Mouse (Mus musculus): Measurements from ENCODE around the gene Gm44503.

Gene Gm44503

DNA sequence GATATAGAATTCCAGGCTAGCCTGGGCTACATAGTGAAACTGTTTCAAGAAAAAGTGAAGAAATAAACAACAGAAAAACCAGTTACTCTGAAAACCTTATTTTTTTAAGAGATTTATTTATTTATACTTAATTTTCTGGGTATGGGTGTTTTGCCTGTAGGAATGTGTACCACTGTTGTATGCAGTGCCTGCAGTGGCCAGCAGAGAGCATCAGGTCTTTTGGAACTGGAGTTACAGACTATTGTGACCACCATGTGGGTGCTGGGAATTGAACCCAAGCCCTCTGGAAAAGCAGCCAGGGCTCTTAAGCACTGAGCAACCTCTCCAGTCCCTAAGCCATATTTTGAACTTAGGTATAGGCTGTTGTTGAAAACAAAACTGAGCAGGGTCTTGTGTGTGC, 14.3 kb downstream of the Gm44503 start:
- no peak for DNase-seq (ENCODE audit: low read depth, low spot score)

DNA sequence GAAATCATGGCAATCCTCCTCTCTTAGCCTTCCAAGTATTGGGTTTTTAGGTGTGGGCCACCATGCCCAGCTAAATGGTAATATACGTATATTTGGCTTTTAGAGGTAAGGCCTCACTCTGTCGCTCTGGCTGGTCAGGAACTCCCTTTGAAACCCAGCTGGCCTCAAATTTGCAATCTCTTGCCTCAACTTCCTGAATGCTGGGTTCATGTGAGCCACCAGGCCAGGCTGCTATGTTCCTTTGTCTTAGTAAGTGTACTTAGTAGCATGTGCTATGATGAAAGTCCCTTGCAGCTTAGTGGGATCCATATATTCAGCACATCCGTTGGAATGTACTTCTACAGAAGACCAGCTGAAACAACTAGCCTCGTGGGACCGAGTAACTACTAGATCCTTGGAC, 16.1 kb downstream of the Gm44503 start:
- DNase-seq (ENCODE audit: low read depth, low spot score) = no peak

DNA sequence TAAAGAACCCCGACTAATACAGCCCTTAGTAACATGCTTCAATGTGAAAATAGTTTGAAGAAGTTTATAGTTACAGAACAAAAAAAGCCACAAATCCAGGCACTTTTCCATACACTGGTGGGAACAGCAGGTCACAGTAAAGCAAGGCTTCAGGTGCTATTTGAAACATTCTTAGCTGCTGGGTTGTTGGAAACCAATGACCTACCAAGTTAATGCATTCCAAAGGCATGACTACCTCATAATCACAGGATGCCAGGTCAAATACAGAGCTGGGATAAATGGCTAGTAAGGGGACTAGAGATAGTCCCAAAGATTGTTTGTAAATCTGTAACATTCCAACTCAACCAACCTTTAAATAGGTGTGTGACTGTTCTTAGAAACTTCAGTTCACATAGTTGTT, 16.6 kb downstream of the Gm44503 start:
- no peak for DNase-seq (ENCODE audit: low read depth, low spot score)

DNA sequence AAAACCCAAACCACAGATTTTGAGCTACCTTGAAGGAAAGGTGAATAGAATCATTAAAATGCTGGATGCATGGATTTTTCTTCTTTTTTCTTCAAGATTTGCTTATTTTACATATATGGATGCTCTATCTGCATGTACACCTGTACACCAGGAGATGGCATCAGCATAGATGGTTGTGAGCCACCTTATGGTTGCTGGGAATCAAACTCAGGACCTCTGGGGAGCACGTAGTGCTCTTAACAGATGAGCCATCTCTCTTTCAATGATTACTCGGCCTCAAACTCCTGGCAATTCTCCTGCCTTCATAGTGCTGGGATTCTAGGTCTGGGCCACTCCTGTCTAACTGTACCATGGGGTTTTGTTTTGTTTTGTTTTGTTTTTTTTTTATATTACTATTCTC, 24.4 kb downstream of the Gm44503 start:
- no peak for DNase-seq (ENCODE audit: low read depth, low spot score)

DNA sequence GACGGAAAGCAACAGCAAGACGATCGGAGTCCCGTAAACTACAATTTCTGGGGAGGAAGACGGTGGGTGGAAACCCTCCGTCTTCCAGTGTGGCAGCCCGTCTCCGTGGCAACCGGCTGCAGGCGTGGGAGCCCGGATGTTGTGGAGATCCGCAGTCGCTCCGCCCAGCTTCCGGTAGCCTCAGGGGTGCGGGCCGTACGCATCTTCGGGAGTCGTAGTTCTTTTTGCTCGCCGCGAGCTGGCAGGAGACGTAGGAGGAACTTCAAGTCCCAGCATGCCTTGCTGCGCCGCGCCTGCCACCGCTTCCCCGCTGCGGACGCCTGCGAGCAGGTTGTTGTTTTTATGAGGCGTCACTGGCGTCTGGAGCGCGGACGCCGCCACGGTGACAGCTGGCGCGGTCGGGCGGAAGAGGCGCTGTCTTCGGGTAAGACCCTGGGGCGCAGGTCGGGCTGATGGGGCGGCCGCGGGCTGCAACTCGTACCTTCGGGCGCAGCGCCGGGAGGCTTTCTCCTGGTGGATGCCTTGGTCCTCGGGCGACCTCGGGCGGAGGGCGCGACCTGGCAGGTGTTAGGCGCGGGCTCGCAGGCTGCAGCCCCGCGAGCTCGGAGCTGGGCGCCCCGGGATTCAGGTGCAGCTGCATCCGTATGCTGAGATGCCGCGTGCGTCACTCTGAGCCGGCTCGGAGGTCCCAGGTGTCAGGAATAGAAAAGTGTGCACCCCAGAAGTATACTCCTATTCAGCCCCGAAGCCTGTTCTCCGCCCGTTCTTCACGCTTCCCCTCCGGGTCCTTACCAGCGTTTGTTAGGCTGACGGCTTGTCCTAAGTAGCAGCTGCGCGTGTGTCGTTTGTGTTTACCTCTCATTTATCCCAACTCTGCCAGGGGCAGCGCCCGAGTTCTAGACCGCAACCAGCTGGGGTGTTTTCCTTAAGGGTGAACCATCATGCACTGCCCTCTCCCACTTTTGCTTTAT, 26.9 kb downstream of the Gm44503 start, which contains the start of the genes Ccpg1os and Ccpg1:
TSS of gene Ccpg1os (minus strand) at position 133 of the 971 bp plus-strand sequence.
TSS of gene Ccpg1 (plus strand) at position 180 of the 971 bp plus-strand sequence.
- DNase-seq (ENCODE audit: low read depth, low spot score) = peak; percentile 97

DNA sequence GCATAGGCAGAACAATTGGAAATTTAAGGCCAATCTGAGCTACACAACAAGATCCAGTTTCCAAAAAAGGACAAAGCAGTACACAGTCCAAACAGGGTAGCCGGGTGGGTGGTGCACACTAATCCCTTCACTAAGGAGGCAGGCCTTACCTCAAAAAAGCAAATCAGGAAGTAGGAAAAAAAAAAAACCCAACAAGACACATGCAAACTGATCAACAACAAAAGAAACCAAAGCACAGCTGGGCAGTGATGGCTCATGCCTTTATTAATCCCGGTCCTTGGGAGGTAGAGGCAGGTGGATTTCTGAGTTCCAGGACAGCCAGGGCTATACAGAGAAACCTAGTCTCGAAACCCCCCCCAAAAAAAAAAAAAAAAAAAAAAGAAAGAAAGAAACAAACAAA, 29.1 kb downstream of the Gm44503 start:
- DNase-seq (ENCODE audit: low read depth, low spot score) = no peak

DNA sequence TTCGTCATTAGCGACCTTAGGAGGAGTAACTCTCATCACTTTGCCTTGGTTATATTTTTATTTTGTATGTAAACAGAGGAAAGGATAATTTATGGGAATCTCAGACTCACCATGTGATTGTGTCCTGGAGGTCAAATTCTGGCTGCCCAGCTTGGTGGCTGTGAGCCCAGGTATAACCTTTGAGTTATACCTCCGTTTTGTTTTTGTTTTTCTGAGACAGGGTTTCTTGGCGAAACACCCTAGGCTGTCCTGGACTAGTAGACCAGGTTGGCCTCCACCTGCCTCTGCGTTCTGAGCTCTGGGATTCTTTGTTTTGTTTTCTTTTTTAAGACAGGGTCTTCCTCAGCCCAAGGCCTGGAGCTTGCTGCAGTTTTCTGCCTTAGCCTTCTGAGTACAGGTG, 30.1 kb downstream of the Gm44503 start:
- no peak for DNase-seq (ENCODE audit: low read depth, low spot score)

DNA sequence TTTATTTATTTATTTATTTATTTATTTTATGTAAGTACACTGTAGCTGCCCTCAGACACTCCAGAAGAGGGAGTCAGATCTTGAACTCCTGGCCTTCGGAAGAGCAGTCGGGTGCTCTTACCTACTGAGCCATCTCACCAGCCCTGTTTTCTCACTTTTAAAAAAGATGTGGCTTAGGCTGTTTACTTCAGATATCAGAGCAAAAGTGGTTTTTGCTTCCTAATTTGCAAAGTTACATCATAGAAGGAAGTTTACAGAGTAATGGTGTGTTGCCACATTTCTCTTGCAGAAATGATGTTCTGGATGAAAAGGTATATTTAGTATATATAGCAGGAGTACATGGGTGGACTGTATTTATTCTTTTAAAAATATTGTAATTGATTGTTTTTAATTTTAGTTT, 32.8 kb downstream of the Gm44503 start:
- no peak for DNase-seq (ENCODE audit: low read depth, low spot score)

DNA sequence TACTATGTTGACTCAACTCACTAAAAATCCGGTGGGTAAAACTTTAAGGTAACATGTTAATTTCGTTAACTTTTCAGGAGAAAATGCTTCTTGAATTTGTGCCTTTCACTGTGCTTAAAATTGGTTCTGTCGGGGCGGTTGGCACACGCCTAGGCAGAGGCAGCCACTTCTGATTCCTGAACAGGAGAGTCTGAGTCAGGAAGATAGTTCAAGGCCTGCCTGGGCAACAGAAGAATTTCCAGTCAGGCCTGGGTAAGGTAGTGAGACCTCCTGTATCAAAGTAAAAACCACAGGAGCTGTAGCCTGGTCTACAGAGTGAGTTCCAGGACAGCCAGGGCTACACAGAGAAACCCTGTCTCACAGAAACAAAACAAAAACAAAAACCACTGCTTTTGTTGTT, 33.9 kb downstream of the Gm44503 start:
- no peak for DNase-seq (ENCODE audit: low read depth, low spot score)

DNA sequence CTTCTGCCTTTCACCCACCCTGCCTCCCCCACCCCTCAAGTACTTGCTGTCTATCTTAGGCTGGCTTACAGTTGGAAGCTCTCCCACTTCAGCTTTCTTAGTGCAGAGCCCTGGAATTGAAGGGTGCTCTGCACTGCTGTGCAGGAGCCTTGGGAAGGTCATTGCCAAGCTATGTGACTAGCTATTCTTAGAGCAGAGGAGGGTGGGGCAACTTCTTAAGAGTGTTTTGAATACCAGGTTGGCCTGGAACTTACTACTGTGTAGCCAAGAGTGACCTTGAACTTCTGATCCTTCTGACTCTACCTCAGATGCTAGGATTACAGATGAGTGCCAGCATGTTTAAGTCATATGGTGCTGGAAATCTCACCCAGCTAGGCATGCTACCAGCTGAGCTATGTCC, 37.5 kb downstream of the Gm44503 start:
- DNase-seq (ENCODE audit: low read depth, low spot score) = no peak

DNA sequence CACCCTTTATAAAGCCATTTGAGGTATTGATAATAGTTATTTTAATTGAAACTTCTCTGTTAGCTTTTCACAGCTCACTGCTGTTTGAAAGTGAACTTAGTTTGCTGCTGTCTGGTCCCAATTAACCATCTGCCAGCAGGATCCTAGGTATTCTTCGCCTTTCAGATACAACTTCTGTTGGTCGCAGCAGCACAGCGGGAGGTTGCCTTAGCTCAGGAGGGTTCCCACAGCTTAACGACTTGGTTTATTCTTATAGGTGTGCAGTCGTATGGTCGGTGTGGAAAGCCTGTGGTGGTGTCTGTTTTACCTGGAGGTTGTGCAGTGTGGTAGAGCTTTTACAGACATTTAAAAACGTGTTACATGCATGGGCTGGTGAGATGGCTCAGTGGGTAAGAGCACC, 38.2 kb downstream of the Gm44503 start:
- DNase-seq (ENCODE audit: low read depth, low spot score) = no peak

DNA sequence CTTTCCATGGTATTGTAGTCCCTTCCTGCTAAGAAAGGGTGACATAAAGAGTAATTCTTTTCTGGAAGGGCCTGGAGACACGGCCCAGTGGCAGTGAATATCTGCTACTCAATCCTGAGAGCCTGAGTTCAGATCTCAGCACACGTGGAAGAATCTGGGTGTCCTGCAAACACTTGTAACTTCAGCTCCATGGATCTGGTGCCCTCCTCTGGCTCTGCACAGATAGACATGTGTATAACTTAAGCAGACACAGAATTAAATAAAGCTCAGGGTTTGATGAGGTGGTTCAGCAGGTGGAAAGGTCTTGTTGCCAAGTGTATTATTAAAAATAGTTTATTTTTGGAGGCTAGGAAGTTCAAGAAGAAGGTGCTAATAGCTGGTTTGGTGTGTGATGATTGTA, 41.8 kb downstream of the Gm44503 start:
- no peak for DNase-seq (ENCODE audit: low read depth, low spot score)

DNA sequence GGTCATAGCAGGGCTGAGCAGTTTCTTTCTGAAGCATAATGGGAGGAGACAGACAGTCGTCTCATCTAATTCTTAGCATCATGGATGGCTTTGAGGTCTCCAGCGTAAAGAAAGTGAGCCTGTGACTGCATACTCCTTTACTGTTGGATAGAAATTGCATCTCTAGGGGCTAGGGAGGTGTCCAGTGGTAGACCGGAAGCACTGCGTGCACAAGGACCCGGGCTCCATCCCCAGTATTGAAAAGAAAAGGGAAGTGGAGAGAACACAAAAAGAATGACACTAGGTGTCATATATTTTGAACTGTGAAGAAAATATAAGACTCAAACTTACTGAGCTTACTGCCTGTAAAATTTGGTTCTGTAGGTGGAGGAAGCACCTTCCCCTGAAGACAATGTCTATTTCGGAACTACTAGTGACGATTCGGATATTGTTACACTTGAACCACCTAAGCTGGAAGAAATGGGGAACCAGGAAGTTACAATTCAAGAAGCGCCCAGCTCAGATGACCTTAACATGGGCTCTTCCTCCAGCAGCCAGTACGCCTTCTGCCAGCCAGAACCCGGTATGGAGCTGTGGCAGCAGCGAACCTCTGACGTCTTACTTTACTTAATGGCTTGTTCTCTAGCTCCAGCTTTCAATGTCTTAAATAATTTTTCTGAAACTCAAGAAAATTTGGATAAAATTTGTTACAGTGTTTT, 42.8 kb downstream of the Gm44503 start:
- no peak for DNase-seq (ENCODE audit: low read depth, low spot score)

DNA sequence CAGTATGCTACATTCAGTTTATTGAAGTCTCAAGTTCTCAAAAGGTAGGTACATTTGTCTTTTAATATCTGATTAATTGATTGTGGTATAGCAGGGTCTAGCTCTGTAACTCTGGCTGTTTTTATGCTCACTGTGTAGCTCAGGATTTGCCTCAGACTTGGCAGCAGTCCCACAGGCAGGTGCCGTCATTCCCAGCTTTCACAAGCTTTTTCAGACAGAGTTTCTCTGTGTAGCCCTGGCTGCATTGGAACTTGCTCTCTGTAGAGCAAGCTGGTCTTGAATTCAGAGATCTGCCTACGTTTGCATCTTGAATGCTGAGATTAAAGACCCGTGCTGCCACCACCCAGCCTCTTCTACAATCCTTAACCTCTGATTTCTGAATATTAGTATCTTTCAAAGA, 43.5 kb downstream of the Gm44503 start:
- no peak for DNase-seq (ENCODE audit: low read depth, low spot score)

DNA sequence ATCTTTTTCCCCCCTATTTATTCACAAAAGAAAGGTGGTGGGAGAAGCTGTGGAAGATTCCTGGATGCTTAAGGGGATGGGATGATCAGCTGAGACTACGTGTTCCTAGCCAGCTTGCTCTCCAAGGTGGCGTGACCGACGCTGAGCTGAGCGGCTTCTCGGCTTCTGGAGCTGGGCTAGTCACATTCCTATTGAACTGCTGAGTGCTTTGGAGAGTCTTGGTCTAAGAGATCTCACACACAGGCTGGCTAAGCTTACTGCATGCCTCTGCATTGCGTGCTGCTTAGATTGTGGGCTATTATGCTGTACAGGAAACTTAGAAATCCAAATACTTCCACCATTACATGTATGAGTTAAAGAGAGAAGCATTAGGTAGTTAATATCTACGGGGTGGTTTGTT, 45.4 kb downstream of the Gm44503 start:
- DNase-seq (ENCODE audit: low read depth, low spot score) = no peak

DNA sequence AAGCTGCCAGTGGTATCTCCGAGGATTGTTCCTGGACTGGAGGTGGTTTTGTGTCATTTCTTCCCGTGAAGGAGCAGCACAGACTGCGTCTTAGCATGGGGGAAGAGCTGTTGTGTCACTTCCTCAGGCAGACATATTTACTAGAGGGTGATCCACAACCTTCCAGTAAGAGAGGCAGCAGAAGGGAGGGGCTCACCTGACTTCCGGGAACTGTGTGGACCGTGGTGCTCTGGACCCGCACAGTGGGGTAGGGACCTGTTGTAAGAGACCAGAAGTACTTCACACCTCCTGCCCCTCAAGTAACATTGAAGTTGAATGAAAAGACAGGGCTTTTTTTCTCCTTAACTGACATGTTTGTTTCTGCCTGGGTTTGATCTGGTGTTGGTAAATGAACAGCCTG, 46.5 kb downstream of the Gm44503 start:
- DNase-seq (ENCODE audit: low read depth, low spot score) = no peak

DNA sequence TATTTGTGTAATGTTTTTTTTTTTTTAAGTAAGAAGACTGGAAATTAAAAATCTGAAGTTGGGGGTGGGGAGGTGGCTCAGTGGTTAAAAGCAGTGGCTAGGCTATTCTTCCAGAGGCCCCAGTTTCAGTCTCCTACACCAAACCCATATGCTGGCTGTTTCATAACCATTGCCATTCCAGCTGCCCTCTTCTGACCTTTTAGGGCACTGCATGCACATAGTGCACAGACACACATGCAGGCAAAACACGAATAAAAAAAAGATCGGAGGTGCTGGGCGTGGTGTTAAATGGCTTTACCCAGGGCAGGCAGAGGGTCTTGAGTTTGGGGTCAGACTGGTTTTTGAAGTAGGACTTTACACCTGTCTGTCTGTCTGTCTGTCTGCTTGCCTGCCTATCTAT, 47.5 kb downstream of the Gm44503 start:
- DNase-seq (ENCODE audit: low read depth, low spot score) = no peak

DNA sequence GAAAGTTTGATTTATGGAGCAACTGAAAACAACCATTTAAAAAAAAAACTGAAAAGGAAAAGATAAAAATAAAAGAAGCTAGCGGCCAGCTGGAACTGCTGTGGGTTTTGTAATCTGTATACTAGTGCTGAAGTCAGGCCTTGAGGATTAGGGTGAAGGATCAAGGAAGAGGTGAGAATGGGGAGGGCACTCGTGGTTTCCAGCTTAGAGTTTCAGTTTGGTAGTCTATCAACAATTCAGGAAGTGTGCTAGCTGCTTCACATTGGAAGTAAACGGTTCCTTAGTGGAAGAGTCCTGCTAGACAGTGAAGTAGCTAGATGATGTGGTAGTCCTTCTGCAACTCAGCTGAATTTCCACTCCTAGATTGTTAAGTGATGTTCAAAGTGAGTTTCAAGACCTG, 49.7 kb downstream of the Gm44503 start:
- DNase-seq (ENCODE audit: low read depth, low spot score) = no peak

DNA sequence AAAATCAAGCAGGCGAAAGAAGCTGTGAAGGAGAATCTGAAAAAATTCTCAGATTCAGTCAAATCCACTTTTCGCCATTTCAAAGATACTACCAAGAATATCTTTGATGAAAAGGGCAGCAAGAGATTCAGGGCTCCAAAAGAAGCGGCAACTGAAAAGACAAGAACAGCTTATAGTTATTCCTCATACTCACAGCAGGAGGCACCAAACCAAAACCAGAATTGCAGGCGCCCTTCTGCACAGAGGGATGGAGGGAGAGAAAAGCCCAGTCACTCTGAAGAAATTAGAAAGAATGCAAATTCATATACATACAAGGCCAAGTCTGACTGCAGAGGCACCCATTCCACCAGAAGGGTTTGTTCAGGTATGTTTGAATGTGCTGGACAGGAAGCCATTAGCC, 54.0 kb downstream of the Gm44503 start:
- no peak for DNase-seq (ENCODE audit: low read depth, low spot score)

DNA sequence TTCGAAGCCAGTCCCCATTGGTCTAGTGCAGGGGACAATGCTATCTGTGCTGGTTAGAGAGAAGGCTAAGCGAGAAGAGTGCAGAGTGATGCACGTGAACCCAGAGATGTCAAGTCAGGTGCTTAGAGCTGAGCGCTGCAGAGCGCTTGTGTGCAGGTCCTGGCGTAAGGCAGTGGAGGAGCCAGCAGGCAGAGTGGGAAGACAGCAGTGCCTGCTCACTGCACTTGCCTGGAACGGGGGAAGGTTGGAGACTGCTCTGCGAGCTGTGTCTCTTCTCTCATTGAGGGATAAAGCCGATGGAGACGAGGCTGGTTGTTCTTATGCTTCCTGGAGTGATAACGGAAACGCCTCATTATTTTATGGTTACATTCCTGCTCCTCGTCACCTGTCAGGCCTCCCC, 56.1 kb downstream of the Gm44503 start:
- DNase-seq (ENCODE audit: low read depth, low spot score) = no peak

DNA sequence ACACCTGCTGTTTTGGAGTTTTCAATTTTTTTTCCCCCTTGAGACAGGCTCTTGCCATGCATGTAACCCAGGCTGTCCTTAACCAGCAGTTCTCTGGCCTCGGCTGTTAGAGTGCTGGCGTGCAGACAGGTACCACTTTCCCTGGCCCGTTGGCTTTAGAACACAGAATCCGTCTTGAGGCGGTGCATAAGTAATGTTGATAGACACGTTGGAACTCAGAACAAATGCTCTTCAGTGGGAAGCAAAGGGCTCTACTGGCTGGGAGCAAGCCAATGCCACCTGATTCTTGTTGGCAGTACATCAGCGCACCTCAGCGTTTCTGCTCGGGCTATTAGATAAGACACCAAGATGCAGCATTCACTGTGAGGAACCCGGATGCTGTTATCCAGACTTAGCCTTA, 61.2 kb downstream of the Gm44503 start:
- DNase-seq (ENCODE audit: low read depth, low spot score) = no peak

DNA sequence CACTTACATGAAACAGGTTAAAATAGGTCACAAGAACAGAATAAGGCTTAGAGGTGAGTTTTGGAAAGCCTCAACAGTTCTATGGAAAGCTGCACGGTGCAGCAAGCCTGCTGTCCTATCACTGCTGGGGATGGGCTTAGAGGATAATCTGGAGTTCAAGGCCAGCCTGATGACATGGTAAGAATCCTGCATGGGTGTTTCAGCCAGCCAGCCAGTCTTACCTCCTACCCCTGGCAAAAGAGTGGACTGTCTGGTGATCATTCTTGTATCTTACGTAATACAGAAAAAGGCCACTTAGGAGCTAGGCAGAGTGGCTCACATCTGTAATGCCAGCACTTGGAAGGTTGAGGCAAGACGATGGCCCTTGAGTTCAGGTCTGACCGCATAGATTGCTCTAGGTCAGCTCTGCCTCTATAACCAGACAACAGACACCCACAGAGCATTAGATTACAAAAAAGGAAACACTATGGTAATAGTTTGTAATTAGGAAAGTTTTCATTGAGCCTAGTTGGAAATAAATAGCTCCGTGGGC, 62.0 kb downstream of the Gm44503 start:
- no peak for DNase-seq (ENCODE audit: low read depth, low spot score)

Measured in forelimb bud, embryonic 11.5 days (tissue).